Mouse (Mus musculus) lung, postnatal 10 days (tissue): ENCODE results near the gene Chst11.
A peak's percentile ranks its signal among the peaks of the same experiment; 100 is the strongest.

Experiments
- DNase-seq: peaks from one replicate; pipeline ENCODE4 v3.0.0; 2021

Gene Chst11

GRCm38 (mm10) chr10:83080275-83080741 is 95.0 kb downstream of the Chst11 start:
- DNase-seq, result peak; percentile 59

- no peak for DNase-seq
These were observed 95.6 kb downstream of the Chst11 start for GRCm38 (mm10) chr10:83080930-83081329.

GRCm38 (mm10) chr10:83083946-83084345 is 98.6 kb downstream of the Chst11 start:
- DNase-seq, result peak; percentile 47

GRCm38 (mm10) chr10:83088318-83088717 is 103.0 kb downstream of the Chst11 start:
- no peak for DNase-seq

GRCm38 (mm10) chr10:83088826-83089225 is 103.5 kb downstream of the Chst11 start:
- DNase-seq, result no peak

- no peak for DNase-seq
These were observed 104.9 kb downstream of the Chst11 start for GRCm38 (mm10) chr10:83090185-83090584.

GRCm38 (mm10) chr10:83093705-83094104 is 108.4 kb downstream of the Chst11 start:
- DNase-seq, result no peak

- DNase-seq, result no peak
These were observed 109.0 kb downstream of the Chst11 start for GRCm38 (mm10) chr10:83094248-83094647.

GRCm38 (mm10) chr10:83094821-83095725 is 109.8 kb downstream of the Chst11 start:
- DNase-seq, result no peak

GRCm38 (mm10) chr10:83096257-83096656 is 111.0 kb downstream of the Chst11 start:
- DNase-seq, result no peak

GRCm38 (mm10) chr10:83098940-83099339 is 113.6 kb downstream of the Chst11 start:
- DNase-seq, result peak; percentile 49

- peak; percentile 10 for DNase-seq
These were observed 114.4 kb downstream of the Chst11 start for GRCm38 (mm10) chr10:83099669-83100068.

GRCm38 (mm10) chr10:83100890-83101289 is 115.6 kb downstream of the Chst11 start:
- DNase-seq, result peak; percentile 18

GRCm38 (mm10) chr10:83101421-83102207 is 116.3 kb downstream of the Chst11 start:
- DNase-seq, result no peak

- no peak for DNase-seq
These were observed 117.4 kb downstream of the Chst11 start for GRCm38 (mm10) chr10:83102745-83103144.

GRCm38 (mm10) chr10:83104221-83104620 is 118.9 kb downstream of the Chst11 start:
- DNase-seq, result no peak

- DNase-seq, result no peak
These were observed 121.0 kb downstream of the Chst11 start for GRCm38 (mm10) chr10:83106152-83106746.

GRCm38 (mm10) chr10:83107385-83107784 is 122.1 kb downstream of the Chst11 start:
- no peak for DNase-seq

- peak; percentile 23 for DNase-seq
These were observed 122.8 kb downstream of the Chst11 start for GRCm38 (mm10) chr10:83107921-83108738.

- no peak for DNase-seq
These were observed 123.6 kb downstream of the Chst11 start for GRCm38 (mm10) chr10:83108946-83109345.

GRCm38 (mm10) chr10:83111046-83111445 is 125.7 kb downstream of the Chst11 start:
- DNase-seq, result peak; percentile 12

GRCm38 (mm10) chr10:83112345-83112744 is 127.0 kb downstream of the Chst11 start:
- DNase-seq, result no peak
